Mouse (Mus musculus): ENCODE measurements around the gene Baz1b. TPM values are rescaled to one million over a fixed set of nuclear protein-coding genes. Genes with fewer than 3 reads are reported as not detected.

Baz1b gene
- 16.5 and 18.7 TPM in 2 replicates for polyA plus RNA-seq (2012; rRNA removed)

DNA sequence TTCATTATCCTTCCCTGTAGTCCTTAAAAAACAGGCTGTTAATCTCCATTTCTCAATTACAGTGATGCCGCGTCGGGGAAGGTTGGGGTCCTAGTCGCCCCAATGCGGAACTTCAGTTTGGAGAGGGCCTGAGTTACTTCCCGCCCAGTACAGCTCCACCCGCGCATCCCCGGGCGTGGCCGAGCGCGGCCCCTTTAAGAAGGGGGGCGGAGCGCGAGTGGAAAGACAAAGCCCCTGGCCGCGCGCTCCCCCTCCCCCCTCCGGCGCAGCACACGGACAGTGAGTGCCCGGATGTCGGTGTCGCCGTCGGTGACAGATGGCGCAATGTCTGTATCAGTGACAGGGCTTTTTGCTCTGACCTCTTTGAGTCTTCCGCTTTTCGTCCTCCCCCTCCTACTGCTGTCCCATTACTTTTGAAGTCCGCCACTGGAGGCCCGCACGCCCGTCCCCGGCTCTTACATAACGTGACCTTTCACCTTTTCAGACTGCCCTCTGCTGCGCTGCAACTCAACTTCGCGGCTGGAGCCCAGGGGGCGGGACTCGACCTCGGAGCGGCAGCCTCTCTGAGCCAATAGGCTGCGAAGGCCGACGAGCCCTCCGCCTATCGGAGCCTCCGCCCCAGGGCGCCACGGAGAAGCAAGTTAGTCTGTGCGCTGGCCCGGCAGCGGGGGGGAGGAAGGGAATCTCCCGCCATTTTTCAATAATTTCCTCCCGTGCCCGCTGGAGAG is at the start of gene Baz1b:
Baz1b (plus strand) TSS at position 644 of the 728 bp plus-strand sequence.
- peak within 1 kb of the TSS; percentile 80 for H3K4me3 ChIP-seq (ENCODE audit: insufficient read depth, low read depth, low read length)
- H3K27me3 ChIP-seq (replicated peaks; ENCODE audit: control insufficient read depth, insufficient read depth, low read length), result no peaks in the 10 kb centered on the region
- no peak for TF ChIP-seq POLR2A (IDR thresholded peaks at IDR 0.05; ENCODE audit: low read depth, low read length)
- TF ChIP-seq CTCF (conservative IDR thresholded peaks at IDR 0.05; ENCODE audit: insufficient read depth, insufficient read length, low read depth, low read length), result no peak
- H3K36me3 ChIP-seq (ENCODE audit: control insufficient read depth, insufficient read depth, low read length), result no peaks in the 10 kb centered on the region
- WGBS, result under 1% methylated on average over 57 of the region's 57 CpGs
- H3K4me1 ChIP-seq (ENCODE audit: control insufficient read depth, insufficient read depth, low read length), result peaks cover 10% of the 10 kb centered on the region; the same call in 1 of the 2 replicates
- DNase-seq, result peak; percentile 99
- H3K27ac ChIP-seq (ENCODE audit: insufficient read depth, low read depth, low read length), result peak within 1 kb of the TSS; percentile 95

DNA sequence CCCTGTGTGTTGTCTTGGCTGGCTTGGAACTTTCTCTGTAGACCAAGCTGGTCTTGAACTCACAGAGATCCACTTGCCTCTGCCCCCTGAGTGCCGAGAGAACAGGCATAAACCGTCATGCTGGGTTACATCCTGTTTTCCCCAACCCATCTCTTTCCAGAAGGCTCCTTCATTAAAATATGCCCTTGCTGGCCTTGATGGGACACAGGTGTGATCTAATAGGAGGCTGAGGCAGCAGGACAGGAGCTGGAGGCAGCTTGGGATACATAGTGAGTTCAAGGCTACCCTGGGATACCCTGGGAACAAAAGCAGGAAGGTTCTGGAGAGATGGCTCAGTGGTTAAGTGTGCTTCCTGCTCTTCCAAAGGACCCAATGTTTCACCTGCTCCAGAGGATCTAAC is 47.2 kb upstream of the Baz1b start:
- H3K4me1 ChIP-seq (ENCODE audit: control insufficient read depth, insufficient read depth, low read length), result no peaks in the 10 kb centered on the region
- no peak overlapping the region for H3K4me3 ChIP-seq (ENCODE audit: insufficient read depth, low read depth, low read length)
- no peaks in the 10 kb centered on the region for H3K36me3 ChIP-seq (ENCODE audit: control insufficient read depth, insufficient read depth, low read length)
- H3K27me3 ChIP-seq (replicated peaks; ENCODE audit: control insufficient read depth, insufficient read depth, low read length), result no peaks in the 10 kb centered on the region
- TF ChIP-seq CTCF (conservative IDR thresholded peaks at IDR 0.05; ENCODE audit: insufficient read depth, insufficient read length, low read depth, low read length), result no peak
- no peak for TF ChIP-seq POLR2A (IDR thresholded peaks at IDR 0.05; ENCODE audit: low read depth, low read length)
- 62% methylated on average over 2 of the region's 2 CpGs for WGBS
- no peak for DNase-seq
- no peak overlapping the region for H3K27ac ChIP-seq (ENCODE audit: insufficient read depth, low read depth, low read length)

DNA sequence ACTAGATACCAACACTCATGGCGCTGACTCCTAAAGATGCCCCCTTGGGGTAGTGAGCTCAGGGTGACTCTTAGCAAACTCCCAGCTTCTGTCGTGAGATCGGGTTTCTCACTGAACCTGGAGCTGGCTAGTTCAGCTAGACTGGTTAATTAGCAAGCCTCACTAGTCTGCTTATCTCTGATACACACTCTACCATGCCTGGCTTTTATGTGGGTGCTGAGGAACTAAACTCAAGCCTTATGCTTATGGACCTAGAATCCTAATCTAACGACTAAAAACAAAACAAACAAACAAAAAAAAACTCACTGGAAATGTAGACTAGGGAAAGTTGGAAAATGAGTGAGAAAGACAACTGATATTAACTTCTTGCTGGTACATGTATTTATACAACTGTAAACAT is 42.6 kb upstream of the Baz1b start:
- Histone ChIP-seq H3K36me3 (ENCODE audit: control insufficient read depth, insufficient read depth, low read length) (no peaks in the 10 kb centered on the region), H3K4me3 (ENCODE audit: insufficient read depth, low read depth, low read length) (no peak overlapping the region), H3K27me3 (replicated peaks; ENCODE audit: control insufficient read depth, insufficient read depth, low read length) (no peaks in the 10 kb centered on the region), H3K27ac (ENCODE audit: insufficient read depth, low read depth, low read length) (no peak overlapping the region), H3K4me1 (ENCODE audit: control insufficient read depth, insufficient read depth, low read length) (no peaks in the 10 kb centered on the region; the same call in 1 of the 2 replicates)
- DNase-seq, result no peak
- TF ChIP-seq POLR2A (IDR thresholded peaks at IDR 0.05; ENCODE audit: low read depth, low read length) (no peak), CTCF (conservative IDR thresholded peaks at IDR 0.05; ENCODE audit: insufficient read depth, insufficient read length, low read depth, low read length) (no peak)
- WGBS, result 45% methylated on average over 4 of the region's 4 CpGs

DNA sequence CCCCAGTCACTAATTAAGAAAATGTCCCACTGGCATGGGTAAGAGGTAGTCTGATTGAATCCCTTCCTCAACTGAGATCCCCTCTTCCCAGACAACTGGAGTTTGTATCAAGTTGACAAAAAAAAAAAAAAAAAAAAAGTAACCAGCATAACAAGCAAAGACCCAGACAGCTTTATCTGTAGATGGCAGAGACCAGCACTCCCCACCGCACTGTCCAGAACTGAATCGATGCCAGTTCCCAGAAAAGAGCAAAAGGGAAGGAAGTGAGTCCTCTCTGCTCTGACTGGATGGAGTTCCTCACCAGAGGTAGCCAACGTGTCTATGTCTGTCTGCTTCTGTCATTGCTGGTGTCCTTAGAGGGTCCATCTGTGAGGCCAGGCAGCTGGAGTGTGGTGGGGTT is 41.5 kb upstream of the Baz1b start:
- whole genome bisulfite sequencing, result 70% methylated on average over 3 of the region's 3 CpGs
- Histone ChIP-seq H3K27ac (ENCODE audit: insufficient read depth, low read depth, low read length) (no peak overlapping the region), H3K4me3 (ENCODE audit: insufficient read depth, low read depth, low read length) (no peak overlapping the region), H3K4me1 (ENCODE audit: control insufficient read depth, insufficient read depth, low read length) (no peaks in the 10 kb centered on the region; the same call in 1 of the 2 replicates), H3K27me3 (replicated peaks; ENCODE audit: control insufficient read depth, insufficient read depth, low read length) (no peaks in the 10 kb centered on the region), H3K36me3 (ENCODE audit: control insufficient read depth, insufficient read depth, low read length) (no peaks in the 10 kb centered on the region)
- no peak for DNase-seq
- TF ChIP-seq CTCF (conservative IDR thresholded peaks at IDR 0.05; ENCODE audit: insufficient read depth, insufficient read length, low read depth, low read length) (no peak), POLR2A (IDR thresholded peaks at IDR 0.05; ENCODE audit: low read depth, low read length) (no peak)

DNA sequence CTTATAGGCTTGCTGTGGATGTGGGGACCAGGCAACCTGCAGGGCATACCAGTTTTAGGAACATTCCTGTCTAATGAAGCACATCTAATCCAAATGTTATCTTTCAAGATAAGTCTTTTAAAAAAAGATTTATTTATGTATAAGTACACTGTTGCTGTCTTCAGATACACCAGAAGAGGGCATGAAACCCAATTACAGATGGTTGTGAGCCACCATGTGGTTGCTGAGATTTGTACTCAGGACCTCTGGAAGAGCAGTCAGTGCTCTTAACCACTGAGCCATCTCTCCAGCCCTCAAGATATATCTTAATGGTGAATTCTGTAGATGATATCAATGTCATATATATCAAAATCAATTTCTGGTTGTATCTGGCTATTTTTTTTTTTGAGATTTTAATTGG is 41.1 kb upstream of the Baz1b start:
- H3K36me3 ChIP-seq (ENCODE audit: control insufficient read depth, insufficient read depth, low read length), result no peaks in the 10 kb centered on the region
- no peaks in the 10 kb centered on the region; the same call in 1 of the 2 replicates for H3K4me1 ChIP-seq (ENCODE audit: control insufficient read depth, insufficient read depth, low read length)
- DNase-seq, result no peak
- no peaks in the 10 kb centered on the region for H3K27me3 ChIP-seq (replicated peaks; ENCODE audit: control insufficient read depth, insufficient read depth, low read length)
- H3K4me3 ChIP-seq (ENCODE audit: insufficient read depth, low read depth, low read length), result no peak overlapping the region
- no peak overlapping the region for H3K27ac ChIP-seq (ENCODE audit: insufficient read depth, low read depth, low read length)
- TF ChIP-seq POLR2A (IDR thresholded peaks at IDR 0.05; ENCODE audit: low read depth, low read length) (no peak), CTCF (conservative IDR thresholded peaks at IDR 0.05; ENCODE audit: insufficient read depth, insufficient read length, low read depth, low read length) (no peak)

DNA sequence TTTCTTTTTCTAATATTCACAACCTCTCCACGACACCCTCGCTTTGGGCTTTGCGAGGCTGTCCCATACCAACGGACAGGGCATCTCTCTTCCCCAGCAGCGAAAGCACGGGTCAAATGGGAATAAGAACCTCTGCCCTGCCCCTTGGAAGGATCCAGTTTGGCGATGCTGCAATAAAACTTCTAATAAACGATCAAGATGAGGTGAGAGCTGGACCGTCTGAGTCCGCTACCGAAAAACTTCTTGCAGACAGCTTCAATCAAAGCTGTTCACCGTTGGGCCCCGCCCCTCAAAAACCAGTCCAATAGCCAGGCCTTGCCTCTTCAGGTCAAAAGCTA is 38.4 kb upstream of the Baz1b start:
- peak overlapping the region; percentile 41 for H3K27ac ChIP-seq (ENCODE audit: insufficient read depth, low read depth, low read length)

DNA sequence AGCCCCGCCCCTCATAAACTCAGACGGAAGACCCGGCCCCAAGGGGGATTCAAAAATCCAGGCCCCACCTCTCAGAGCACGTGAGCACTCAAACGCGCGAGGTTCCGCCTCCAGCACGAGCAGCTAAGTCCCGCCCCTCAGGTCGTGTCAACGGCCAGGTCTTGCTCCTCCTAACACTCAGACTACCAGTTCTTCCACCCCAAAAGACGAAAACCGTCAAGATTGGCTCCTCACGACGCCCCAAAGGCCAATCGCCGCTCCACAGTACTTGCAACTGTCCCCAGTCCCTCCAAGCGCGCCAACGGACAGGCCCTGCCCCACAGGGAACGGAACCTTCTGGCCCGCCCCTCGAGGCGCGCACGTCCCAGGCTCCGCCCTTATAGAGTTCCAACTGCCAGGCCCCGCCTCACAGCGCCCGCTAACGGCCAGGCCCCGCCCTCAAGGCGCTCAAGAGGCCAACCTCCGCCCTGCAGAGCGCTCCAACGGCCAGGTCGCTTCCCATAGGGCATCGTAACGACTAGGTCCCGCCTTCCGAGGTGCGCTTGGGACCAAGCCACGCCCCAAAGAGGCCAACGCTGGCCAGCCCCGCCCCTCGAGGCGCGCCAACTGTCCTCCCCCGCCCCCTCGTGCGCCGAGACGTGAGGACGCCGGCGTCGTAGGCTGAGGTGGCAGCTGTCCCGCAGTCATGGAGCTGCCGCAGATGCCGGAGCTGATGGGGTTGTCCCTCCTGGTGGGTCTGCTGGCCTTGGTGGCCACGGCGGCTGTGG is 37.8 kb upstream of the Baz1b start, which contains the start of gene Tbl2:
Tbl2 (plus strand) TSS at position 605 of the 767 bp plus-strand sequence.
- DNase-seq, result peak; percentile 99
- H3K27ac ChIP-seq (ENCODE audit: insufficient read depth, low read depth, low read length), result peak within 1 kb of the TSS; percentile 90
- TF ChIP-seq POLR2A (IDR thresholded peaks at IDR 0.05; ENCODE audit: low read depth, low read length) (no peak), CTCF (conservative IDR thresholded peaks at IDR 0.05; ENCODE audit: insufficient read depth, insufficient read length, low read depth, low read length) (no peak)
- peak within 1 kb of the TSS; percentile 92 for H3K4me3 ChIP-seq (ENCODE audit: insufficient read depth, low read depth, low read length)
- no peaks in the 10 kb centered on the region; the same call in 1 of the 2 replicates for H3K36me3 ChIP-seq (ENCODE audit: control insufficient read depth, insufficient read depth, low read length)
- H3K4me1 ChIP-seq (ENCODE audit: control insufficient read depth, insufficient read depth, low read length), result no peaks in the 10 kb centered on the region; the same call in 1 of the 2 replicates
- H3K27me3 ChIP-seq (replicated peaks; ENCODE audit: control insufficient read depth, insufficient read depth, low read length), result no peaks in the 10 kb centered on the region
- WGBS, result under 1% methylated on average over 63 of the region's 63 CpGs

More for the DNA sequence above, 38.4 kb upstream of the Baz1b start:
- WGBS, result 1% methylated on average over 13 of the region's 13 CpGs
- TF ChIP-seq POLR2A (IDR thresholded peaks at IDR 0.05; ENCODE audit: low read depth, low read length), result no peak
- TF ChIP-seq CTCF (conservative IDR thresholded peaks at IDR 0.05; ENCODE audit: insufficient read depth, insufficient read length, low read depth, low read length), result no peak
- no peaks in the 10 kb centered on the region; the same call in 1 of the 2 replicates for H3K4me1 ChIP-seq (ENCODE audit: control insufficient read depth, insufficient read depth, low read length)
- H3K4me3 ChIP-seq (ENCODE audit: insufficient read depth, low read depth, low read length), result peak overlapping the region; percentile 65
- DNase-seq, result no peak
- H3K36me3 ChIP-seq (ENCODE audit: control insufficient read depth, insufficient read depth, low read length), result no peaks in the 10 kb centered on the region; the same call in 1 of the 2 replicates
- H3K27me3 ChIP-seq (replicated peaks; ENCODE audit: control insufficient read depth, insufficient read depth, low read length), result no peaks in the 10 kb centered on the region

Data from kidney, adult 2 months (tissue).